ENCODE assay signal across 9 mouse cellular contexts in genomic region chr13:101696316-101696715, GRCm38 (mm10).
A peak's percentile ranks its signal among the peaks of the same experiment; 100 is the strongest.
DNase-seq lines count a peak whose midpoint lies in the region; ATAC-seq and TF ChIP-seq lines count a peak whose summit lies in the region.
"Had no signal": no experiment of that assay in that cellular context is flagged by ENCODE, and none has a peak within 500 bp of the region (broad histone marks: within the 10 kb centered on the region; RNA-seq: fewer than 3 reads in every experiment).

No protein-coding gene starts in this region.

- H3K9ac ChIP-seq in heart, embryonic 13.5 days: no peak overlapping the region
- H3K9ac ChIP-seq in liver, embryonic 12.5 days: no peak overlapping the region
- no peak overlapping the region for H3K9ac ChIP-seq in liver, embryonic 11.5 days (ENCODE audit: low read depth, low read length)
- no peak overlapping the region for H3K9ac ChIP-seq in liver, postnatal 0 days (replicated peaks)

- H3K27me3 ChIP-seq in heart, embryonic 13.5 days (replicated peaks): no peaks in the 10 kb centered on the region
- H3K27me3 ChIP-seq in liver, embryonic 12.5 days (replicated peaks): no peaks in the 10 kb centered on the region
- no peaks in the 10 kb centered on the region for H3K27me3 ChIP-seq in liver, embryonic 11.5 days (replicated peaks; ENCODE audit: control insufficient read depth, insufficient read depth, low read length)
- H3K27me3 ChIP-seq in liver, postnatal 0 days (ENCODE audit: insufficient read depth, low read length): no peaks in the 10 kb centered on the region

- no peak for DNase-seq in heart, postnatal 25 days (ENCODE audit: low spot score)
- no peak for DNase-seq in liver, embryonic 11.5 days (ENCODE audit: low spot score)
- peak; percentile 33 for DNase-seq in NIH3T3 (ENCODE audit: low read depth)
- DNase-seq in liver, postnatal 0 days: no peak
- no peak for DNase-seq in right cerebral cortex, adult 18-20 months
- no peak for DNase-seq in layer of hippocampus, adult 11-12 months (ENCODE audit: low spot score)

- TF ChIP-seq EP300 in liver, postnatal 0 days (IDR thresholded peaks at IDR 0.05; ENCODE audit: low read depth): no peak

- TF ChIP-seq CTCF in liver, postnatal 0 days (IDR thresholded peaks at IDR 0.05; ENCODE audit: low read depth): no peak

- H3K36me3 ChIP-seq in heart, embryonic 13.5 days: peaks cover 27% of the 10 kb centered on the region
- peaks cover 27% of the 10 kb centered on the region for H3K36me3 ChIP-seq in liver, embryonic 12.5 days
- peaks cover 7% of the 10 kb centered on the region; the same call in 1 of the 2 replicates for H3K36me3 ChIP-seq in liver, embryonic 11.5 days (ENCODE audit: control insufficient read depth, insufficient read depth, low read length)
- peaks cover 28% of the 10 kb centered on the region for H3K36me3 ChIP-seq in liver, postnatal 0 days (replicated peaks; ENCODE audit: insufficient read depth, low read length)

- intact Hi-C loops in heart, postnatal 25 days (cut with DNase I): loop anchor here (2.0 to 10.0 kb wide), 4 partner anchors 188 to 952 kb away; partner anchors contain the start of gene Mrps36

- no peak for ATAC-seq in heart, embryonic 13.5 days (ENCODE audit: extremely low read depth, insufficient number of reproducible peaks, low FRiP score, low TSS enrichment)
- no peak for ATAC-seq in liver, embryonic 12.5 days
- ATAC-seq in liver, embryonic 11.5 days (replicated peaks; ENCODE audit: low FRiP score): no peak
- no peak for ATAC-seq in liver, postnatal 0 days

- H3K27ac ChIP-seq in heart, embryonic 13.5 days (replicated peaks): no peak overlapping the region
- H3K27ac ChIP-seq in liver, embryonic 12.5 days: 0 out of 2 replicates have a peak overlapping the region, but pooled peaks have one; percentile 11
- H3K27ac ChIP-seq in liver, embryonic 11.5 days (ENCODE audit: low read depth, low read length): no peak overlapping the region
- H3K27ac ChIP-seq in liver, postnatal 0 days (ENCODE audit: low read depth): 0 out of 2 replicates have a peak overlapping the region, but pooled peaks have one; percentile 4
- H3K27ac ChIP-seq: midbrain, embryonic 10.5 days had no signal

- no peak overlapping the region for H3K4me3 ChIP-seq in heart, embryonic 13.5 days
- H3K4me3 ChIP-seq in liver, embryonic 12.5 days: no peak overlapping the region
- no peak overlapping the region for H3K4me3 ChIP-seq in liver, embryonic 11.5 days (ENCODE audit: low read depth, low read length)
- no peak overlapping the region for H3K4me3 ChIP-seq in liver, postnatal 0 days (ENCODE audit: low read depth, low read length)
- H3K4me3 ChIP-seq: midbrain, embryonic 10.5 days had no signal

- peak overlapping the region; percentile 25; the same call in 1 of the 2 replicates for H3K4me2 ChIP-seq in heart, embryonic 13.5 days
- peak overlapping the region; percentile 95; the same call in 1 of the 2 replicates for H3K4me2 ChIP-seq in liver, embryonic 12.5 days
- H3K4me2 ChIP-seq in liver, embryonic 11.5 days: no peak overlapping the region
- H3K4me2 ChIP-seq in liver, postnatal 0 days (ENCODE audit: low read depth, low read length): peak overlapping the region; percentile 6; the same call in 1 of the 2 replicates

- WGBS in heart, embryonic 13.5 days: 53% methylated on average over 3 of the region's 3 CpGs
- WGBS in liver, embryonic 12.5 days (ENCODE audit: insufficient replicate concordance): 48% methylated on average over 3 of the region's 3 CpGs
- WGBS in liver, embryonic 11.5 days: 63% methylated on average over 3 of the region's 3 CpGs
- WGBS in liver, postnatal 0 days (ENCODE audit: insufficient replicate concordance): 59% methylated on average over 3 of the region's 3 CpGs

- no peaks in the 10 kb centered on the region for H3K9me3 ChIP-seq in heart, embryonic 13.5 days
- H3K9me3 ChIP-seq in liver, embryonic 12.5 days (replicated peaks): no peaks in the 10 kb centered on the region
- no peaks in the 10 kb centered on the region for H3K9me3 ChIP-seq in liver, embryonic 11.5 days (ENCODE audit: control insufficient read depth, low read length)
- no peaks in the 10 kb centered on the region for H3K9me3 ChIP-seq in liver, postnatal 0 days (ENCODE audit: low read length)
- H3K9me3 ChIP-seq: midbrain, embryonic 10.5 days had no signal

- H3K4me1 ChIP-seq in heart, embryonic 13.5 days: peaks cover 41% of the 10 kb centered on the region
- peaks cover 50% of the 10 kb centered on the region for H3K4me1 ChIP-seq in liver, embryonic 12.5 days
- peaks cover 22% of the 10 kb centered on the region for H3K4me1 ChIP-seq in liver, embryonic 11.5 days (replicated peaks; ENCODE audit: control insufficient read depth, insufficient read depth, low read length)
- peaks cover 41% of the 10 kb centered on the region for H3K4me1 ChIP-seq in liver, postnatal 0 days (ENCODE audit: insufficient read depth)

Comparison
In these comparisons a context has a peak if more than half of its experiments do, and no peak if none do; other contexts are left out.
1. H3K27ac ChIP-seq: peak in liver, embryonic 12.5 days (single experiment) and liver, postnatal 0 days (single experiment); none in heart, embryonic 13.5 days (single experiment) and liver, embryonic 11.5 days (single experiment).